In the genomic region with DNA sequence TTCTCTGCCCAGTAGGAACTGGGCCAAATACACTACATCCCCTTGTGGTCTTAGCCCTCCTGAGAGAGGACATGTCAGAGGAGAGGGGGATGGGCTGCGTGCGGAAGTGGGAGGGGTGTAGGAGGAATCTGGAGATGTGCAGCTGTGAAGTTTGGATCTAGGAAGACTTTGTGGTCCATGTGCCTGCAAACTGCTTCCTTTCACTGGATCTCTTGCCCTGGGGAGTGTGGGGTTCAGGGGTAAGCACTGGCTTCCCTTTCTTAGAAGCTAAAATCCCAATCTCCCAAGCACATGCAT, we compare ENCODE assay signal across 22 mouse cellular contexts.
A peak's percentile ranks its signal among the peaks of the same experiment; 100 is the strongest.
DNase-seq lines count a peak whose midpoint lies in the region; TF ChIP-seq lines count a peak whose summit lies in the region.
"Had no signal": no experiment of that assay in that cellular context is flagged by ENCODE, and none has a peak within 500 bp of the region (broad histone marks: within the 10 kb centered on the region; RNA-seq: fewer than 3 reads in every experiment).

No protein-coding gene starts in this region.

- peaks cover 2% of the 10 kb centered on the region for H3K36me3 ChIP-seq in myocyte (ENCODE audit: control insufficient read depth, insufficient read depth)
- H3K36me3 ChIP-seq: embryonic facial prominence, embryonic 13.5 days; forebrain, embryonic 10.5 days; forebrain, embryonic 15.5 days; midbrain, embryonic 12.5 days; neural tube, embryonic 13.5 days had no signal

- H3K4me2 ChIP-seq in myocyte (ENCODE audit: low read depth), result peak overlapping the region; percentile 96
- H3K4me2 ChIP-seq: embryonic facial prominence, embryonic 13.5 days; forebrain, embryonic 15.5 days; midbrain, embryonic 12.5 days; neural tube, embryonic 13.5 days had no signal

- no peak overlapping the region for H3K4me3 ChIP-seq in myocyte
- H3K4me3 ChIP-seq: embryonic facial prominence, embryonic 13.5 days; forebrain, embryonic 10.5 days; forebrain, embryonic 15.5 days; layer of hippocampus, adult 2 months; megakaryocyte, embryonic 14.5 days; midbrain, embryonic 12.5 days; neural tube, embryonic 13.5 days had no signal

- H3K27me3 ChIP-seq in myocyte (ENCODE audit: control insufficient read depth, insufficient read depth, insufficient read length), result no peaks in the 10 kb centered on the region

- H3ac ChIP-seq in myocyte (ENCODE audit: control insufficient read depth, insufficient read length), result no peak overlapping the region

- H3K79me2 ChIP-seq in myocyte (ENCODE audit: control insufficient read depth, insufficient read depth), result peaks cover 100% of the 10 kb centered on the region

- no peak for TF ChIP-seq POLR2A in myocyte (IDR thresholded peaks at IDR 0.05; ENCODE audit: insufficient read length, low read depth)

- peak; percentile 26 for DNase-seq in lung, postnatal 36 days
- DNase-seq in lung, adult 18-20 months, result no peak
- peak; percentile 48 for DNase-seq in ZHBTc4 (ENCODE audit: low read depth, low spot score)
- DNase-seq in B cell, adult 2 months, result no peak
- DNase-seq in embryo, embryonic 10.5 days (ENCODE audit: low spot score), result no peak
- DNase-seq: adrenal gland, adult 8-10 months; cerebellum, adult 11 months; cerebellum, adult 9-10 months; cerebellum, postnatal 36 days; heart, postnatal 14 days; kidney, adult 9 months; kidney, postnatal 25 days; liver; lung, postnatal 4 days had no signal

TF ChIP-seq in myocyte, 11 proteins besides CTCF, POLR2A, EP300 and RAD21:
- no peak for TF ChIP-seq USF1 (IDR thresholded peaks at IDR 0.05; ENCODE audit: low read depth)
- TF ChIP-seq TCF3 (IDR thresholded peaks at IDR 0.05; ENCODE audit: insufficient read length, low read depth), result no peak
- TF ChIP-seq E2F4 (IDR thresholded peaks at IDR 0.05; ENCODE audit: insufficient read depth), result no peak
- TF ChIP-seq REST (IDR thresholded peaks at IDR 0.05; ENCODE audit: insufficient read depth, insufficient read length), result no peak
- no peak for TF ChIP-seq MAX (IDR thresholded peaks at IDR 0.05; ENCODE audit: low read depth)
- TF ChIP-seq MYOG (IDR thresholded peaks at IDR 0.05; ENCODE audit: control insufficient read depth in 1 of 3, insufficient read depth in 1 of 3, insufficient read length in 2 of 3, low read depth in 2 of 3), result no peak
- no peak for TF ChIP-seq MYOD1 (IDR thresholded peaks at IDR 0.05; ENCODE audit: control insufficient read depth in 1 of 3, insufficient read length in 2 of 3, low read depth in 2 of 3)
- no peak for TF ChIP-seq SRF (IDR thresholded peaks at IDR 0.05; ENCODE audit: control insufficient read depth, insufficient read length, low read depth)
- no peak for TF ChIP-seq TCF12 (IDR thresholded peaks at IDR 0.05; ENCODE audit: insufficient read depth, poor library complexity, severe bottlenecking)
- TF ChIP-seq CEBPB (IDR thresholded peaks at IDR 0.05; ENCODE audit: insufficient read depth, poor library complexity, severe bottlenecking), result no peak
- no peak for TF ChIP-seq POLR2AphosphoS2 (IDR thresholded peaks at IDR 0.05; ENCODE audit: insufficient read length, low read depth)

Comparison
In these comparisons a context has a peak if more than half of its experiments do, and no peak if none do; other contexts are left out.
1. DNase-seq: peak in lung, postnatal 36 days (single experiment) and ZHBTc4 (single experiment); none in lung, adult 18-20 months (0 of 2), B cell, adult 2 months (0 of 2) and embryo, embryonic 10.5 days (single experiment).